15 mouse cellular contexts compared by ENCODE assay signal in the genomic region with DNA sequence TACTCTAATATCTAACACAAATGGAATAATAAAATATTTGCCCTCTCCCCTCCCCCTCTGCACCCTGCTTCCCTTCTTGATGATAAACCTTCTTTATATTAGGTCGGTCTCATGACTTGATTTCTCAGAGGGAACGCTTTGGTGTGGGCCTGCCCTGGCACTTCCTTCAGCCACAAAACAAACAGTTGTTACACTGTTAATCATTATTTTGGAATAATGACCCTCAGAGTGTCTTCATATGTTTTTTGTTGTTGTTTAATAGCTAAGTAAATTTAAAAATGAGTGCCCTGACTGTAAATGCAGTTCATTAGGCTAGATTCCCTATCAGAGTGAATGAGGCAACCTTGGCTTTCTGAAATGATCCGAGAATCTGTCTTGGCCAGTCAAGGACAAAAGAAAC.
DNase-seq lines count a peak whose midpoint lies in the region; ATAC-seq and TF ChIP-seq lines count a peak whose summit lies in the region.
"Had no signal": no experiment of that assay in that cellular context is flagged by ENCODE, and none has a peak within 500 bp of the region (broad histone marks: within the 10 kb centered on the region; RNA-seq: fewer than 3 reads in every experiment).

No protein-coding gene starts in this region.

- H3K9me3 ChIP-seq in intestine, embryonic 16.5 days (ENCODE audit: control insufficient read depth, low read length) = no peaks in the 10 kb centered on the region
- no peaks in the 10 kb centered on the region for H3K9me3 ChIP-seq in intestine, embryonic 15.5 days
- H3K9me3 ChIP-seq in lung, postnatal 0 days (ENCODE audit: low read length) = no peaks in the 10 kb centered on the region
- H3K9me3 ChIP-seq: liver, embryonic 12.5 days; neural tube, embryonic 15.5 days had no signal

- no peaks in the 10 kb centered on the region for H3K36me3 ChIP-seq in intestine, embryonic 16.5 days (ENCODE audit: control insufficient read depth, insufficient read depth, low read length)
- H3K36me3 ChIP-seq in intestine, embryonic 15.5 days = no peaks in the 10 kb centered on the region
- H3K36me3 ChIP-seq in lung, postnatal 0 days (ENCODE audit: insufficient read depth, low read length) = no peaks in the 10 kb centered on the region
- no peaks in the 10 kb centered on the region for H3K36me3 ChIP-seq in myocyte (ENCODE audit: control insufficient read depth, insufficient read depth)
- H3K36me3 ChIP-seq: liver, embryonic 12.5 days; neural tube, embryonic 15.5 days had no signal

- peaks cover 33% of the 10 kb centered on the region for H3K4me1 ChIP-seq in intestine, embryonic 16.5 days (ENCODE audit: control insufficient read depth, insufficient read depth, low read length)
- H3K4me1 ChIP-seq in intestine, embryonic 15.5 days (replicated peaks) = peaks cover 42% of the 10 kb centered on the region
- H3K4me1 ChIP-seq in lung, postnatal 0 days (ENCODE audit: insufficient read depth, low read depth, low read length) = peaks cover 30% of the 10 kb centered on the region
- peaks cover 40% of the 10 kb centered on the region for H3K4me1 ChIP-seq in lung, adult 2 months (ENCODE audit: control insufficient read depth, insufficient read depth, low read length)

- H3K9ac ChIP-seq in intestine, embryonic 16.5 days (ENCODE audit: low read depth, low read length) = no peak overlapping the region
- no peak overlapping the region for H3K9ac ChIP-seq in intestine, embryonic 15.5 days
- H3K9ac ChIP-seq in lung, postnatal 0 days (replicated peaks; ENCODE audit: low read depth) = no peak overlapping the region
- H3K9ac ChIP-seq: liver, embryonic 12.5 days; neural tube, embryonic 15.5 days had no signal

- H3K27ac ChIP-seq in gastrocnemius, adult 2 months = peak overlapping the region; percentile 57
- peak overlapping the region; percentile 30; the same call in 1 of the 2 replicates for H3K27ac ChIP-seq in intestine, embryonic 16.5 days (ENCODE audit: low read length)
- H3K27ac ChIP-seq in intestine, embryonic 15.5 days = no peak overlapping the region
- H3K27ac ChIP-seq in lung, postnatal 0 days (ENCODE audit: low read length) = peak overlapping the region; percentile 66; the same call in 1 of the 2 replicates
- H3K27ac ChIP-seq: liver, embryonic 12.5 days; neural tube, embryonic 15.5 days had no signal

- no peak for TF ChIP-seq EP300 in lung, postnatal 0 days (IDR thresholded peaks at IDR 0.05)

- H3K27me3 ChIP-seq in intestine, embryonic 16.5 days (replicated peaks; ENCODE audit: control insufficient read depth, insufficient read depth, low read length) = no peaks in the 10 kb centered on the region
- no peaks in the 10 kb centered on the region for H3K27me3 ChIP-seq in intestine, embryonic 15.5 days (replicated peaks)
- no peaks in the 10 kb centered on the region for H3K27me3 ChIP-seq in lung, postnatal 0 days (replicated peaks; ENCODE audit: insufficient read depth, low read length)
- no peaks in the 10 kb centered on the region for H3K27me3 ChIP-seq in myocyte (ENCODE audit: control insufficient read depth, insufficient read depth, insufficient read length)
- H3K27me3 ChIP-seq: neural tube, embryonic 15.5 days had no signal

- TF ChIP-seq CTCF in gastrocnemius, adult 2 months (IDR thresholded peaks at IDR 0.05) = no peak
- TF ChIP-seq CTCF in lung, postnatal 0 days (IDR thresholded peaks at IDR 0.05) = no peak
- TF ChIP-seq CTCF in lung, adult 2 months (IDR thresholded peaks at IDR 0.05; ENCODE audit: insufficient read depth, low read length) = no peak

- ATAC-seq in intestine, embryonic 16.5 days = no peak
- no peak for ATAC-seq in intestine, embryonic 15.5 days
- no peak for ATAC-seq in lung, postnatal 0 days
- ATAC-seq: activated CD4-positive, CD25-positive, alpha-beta regulatory T cell, adult 4 months; liver, embryonic 12.5 days had no signal

- intact Hi-C loops in gastrocnemius, adult 2 months (cut with DNase I) = no loop called here

- no peaks in the 10 kb centered on the region for H3K79me2 ChIP-seq in myocyte (ENCODE audit: control insufficient read depth, insufficient read depth)

- TF ChIP-seq POLR2A in lung, adult 2 months (IDR thresholded peaks at IDR 0.05; ENCODE audit: borderline replicate concordance, extremely low read depth, low read depth, low read length) = no peak
- no peak for TF ChIP-seq POLR2A in myocyte (IDR thresholded peaks at IDR 0.05; ENCODE audit: insufficient read length, low read depth)

- no peak overlapping the region for H3ac ChIP-seq in myocyte (ENCODE audit: control insufficient read depth, insufficient read length)

- no peak overlapping the region for H3K4me3 ChIP-seq in gastrocnemius, adult 2 months
- no peak overlapping the region for H3K4me3 ChIP-seq in intestine, embryonic 16.5 days (ENCODE audit: low read length)
- H3K4me3 ChIP-seq in intestine, embryonic 15.5 days (replicated peaks) = no peak overlapping the region
- no peak overlapping the region for H3K4me3 ChIP-seq in lung, postnatal 0 days (ENCODE audit: low read depth, low read length)
- no peak overlapping the region for H3K4me3 ChIP-seq in lung, adult 2 months (replicated peaks; ENCODE audit: extremely low read depth, low read depth, low read length)
- no peak overlapping the region for H3K4me3 ChIP-seq in myocyte
- H3K4me3 ChIP-seq: liver, embryonic 12.5 days; neural tube, embryonic 15.5 days had no signal

- H3K4me2 ChIP-seq in intestine, embryonic 16.5 days (ENCODE audit: low read depth, low read length) = no peak overlapping the region
- no peak overlapping the region for H3K4me2 ChIP-seq in intestine, embryonic 15.5 days (replicated peaks)
- H3K4me2 ChIP-seq in lung, postnatal 0 days (replicated peaks; ENCODE audit: low read depth, low read length) = no peak overlapping the region
- H3K4me2 ChIP-seq in myocyte (ENCODE audit: low read depth) = peak overlapping the region; percentile 12
- H3K4me2 ChIP-seq: liver, embryonic 12.5 days; neural tube, embryonic 15.5 days had no signal

- WGBS in intestine, embryonic 16.5 days = 47% methylated on average over 3 of the region's 3 CpGs
- 50% methylated on average over 3 of the region's 3 CpGs for WGBS in intestine, embryonic 15.5 days
- 30% methylated on average over 3 of the region's 3 CpGs for WGBS in lung, postnatal 0 days
- 20% methylated on average over 3 of the region's 3 CpGs for WGBS in lung, adult 2 months

- no peak for DNase-seq in gastrocnemius, adult 2 months
- no peak for DNase-seq in gastrocnemius, adult 18-20 months (ENCODE audit: low spot score)
- no peak for DNase-seq in lung, postnatal 0 days (ENCODE audit: low spot score)
- DNase-seq in lung, adult 2 months = no peak
- DNase-seq: cerebellum, postnatal 36 days; gastrocnemius, postnatal 36 days; heart, postnatal 4 days; kidney, postnatal 4 days; thymus, postnatal 36 days had no signal

TF ChIP-seq in myocyte, 11 proteins besides CTCF, POLR2A, EP300 and RAD21:
- TF ChIP-seq MYOG (IDR thresholded peaks at IDR 0.05; ENCODE audit: control insufficient read depth in 1 of 3, insufficient read depth in 1 of 3, insufficient read length in 2 of 3, low read depth in 2 of 3) (no peak), CEBPB (IDR thresholded peaks at IDR 0.05; ENCODE audit: insufficient read depth, poor library complexity, severe bottlenecking) (no peak), TCF3 (IDR thresholded peaks at IDR 0.05; ENCODE audit: insufficient read length, low read depth) (no peak), E2F4 (IDR thresholded peaks at IDR 0.05; ENCODE audit: insufficient read depth) (no peak)
